17 mouse cellular contexts compared by ENCODE assay signal in genomic region chr1:62750408-62751008, GRCm38 (mm10). TPM values are rescaled to one million over a fixed set of nuclear protein-coding genes. Genes with fewer than 3 reads are reported as not detected.
DNase-seq lines count a peak whose midpoint lies in the region; ATAC-seq and TF ChIP-seq lines count a peak whose summit lies in the region.
"Had no signal": no experiment of that assay in that cellular context is flagged by ENCODE, and none has a peak within 500 bp of the region (broad histone marks: within the 10 kb centered on the region; RNA-seq: fewer than 3 reads in every experiment).

No protein-coding gene starts in this region.

- ATAC-seq in forebrain, postnatal 0 days, result peak; percentile 18
- ATAC-seq in forebrain, embryonic 16.5 days, result no peak
- no peak for ATAC-seq in kidney, embryonic 14.5 days (ENCODE audit: low FRiP score, low TSS enrichment)
- ATAC-seq in granulocyte monocyte progenitor cell, adult 5-6 weeks (replicated peaks; ENCODE audit: poor library complexity, severe bottlenecking), result peak; percentile 63
- ATAC-seq: activated CD4-positive, CD25-positive, alpha-beta regulatory T cell, adult 4 months had no signal

- 55% methylated on average over 5 of the region's 5 CpGs for WGBS in forebrain, postnatal 0 days
- WGBS in forebrain, embryonic 16.5 days, result 69% methylated on average over 5 of the region's 5 CpGs
- WGBS in kidney, embryonic 14.5 days, result 81% methylated on average over 5 of the region's 5 CpGs

- no peak overlapping the region for H3K4me3 ChIP-seq in forebrain, postnatal 0 days (ENCODE audit: low read depth, low read length)
- H3K4me3 ChIP-seq in forebrain, embryonic 16.5 days (replicated peaks; ENCODE audit: low read length), result no peak overlapping the region
- H3K4me3 ChIP-seq in kidney, embryonic 14.5 days (ENCODE audit: low read length), result no peak overlapping the region
- H3K4me3 ChIP-seq in CH12.LX (replicated peaks in 1 of 3; ENCODE audit: low read depth in 2 of 3, low read length in 2 of 3, poor library complexity in 1 of 3), result no peak overlapping the region
- H3K4me3 ChIP-seq: heart, embryonic 15.5 days; hindbrain, embryonic 15.5 days; limb, embryonic 15.5 days had no signal

- in situ Hi-C loops in CH12.LX (cut with MboI; ENCODE audit: low pct_ligation_motif_present, low pct_unique_long_range_greater_than_20kb, low sequenced_read_pairs), result no loop called here

- H3K79me2 ChIP-seq in CH12.LX (replicated peaks; ENCODE audit: control insufficient read depth, extremely low read depth, insufficient read depth, poor library complexity, severe bottlenecking), result no peaks in the 10 kb centered on the region

- peaks cover 5% of the 10 kb centered on the region; the same call in 1 of the 2 replicates for H3K36me3 ChIP-seq in forebrain, postnatal 0 days (ENCODE audit: insufficient read depth)
- H3K36me3 ChIP-seq in forebrain, embryonic 16.5 days (ENCODE audit: control insufficient read depth, insufficient read depth), result no peaks in the 10 kb centered on the region
- H3K36me3 ChIP-seq in kidney, embryonic 14.5 days (ENCODE audit: control insufficient read depth, insufficient read depth, low read length), result no peaks in the 10 kb centered on the region
- H3K36me3 ChIP-seq in CH12.LX (replicated peaks in 1 of 2; ENCODE audit: control insufficient read depth in 1 of 2, insufficient read depth in 1 of 2, low read length in 1 of 2), result peaks cover 27 to 77% of the 10 kb centered on the region in 2 experiments
- H3K36me3 ChIP-seq: heart, embryonic 15.5 days had no signal

- no peaks in the 10 kb centered on the region for H3K27me3 ChIP-seq in forebrain, postnatal 0 days (ENCODE audit: insufficient read depth, low read length)
- no peaks in the 10 kb centered on the region for H3K27me3 ChIP-seq in forebrain, embryonic 16.5 days (replicated peaks; ENCODE audit: control insufficient read depth, insufficient read depth, low read length)
- no peaks in the 10 kb centered on the region for H3K27me3 ChIP-seq in kidney, embryonic 14.5 days (ENCODE audit: control insufficient read depth, insufficient read depth, low read length)
- no peaks in the 10 kb centered on the region for H3K27me3 ChIP-seq in CH12.LX (replicated peaks)
- H3K27me3 ChIP-seq: heart, embryonic 15.5 days; hindbrain, embryonic 15.5 days; limb, embryonic 15.5 days had no signal

- peak; percentile 43 for DNase-seq in forebrain, postnatal 0 days
- DNase-seq in kidney, postnatal 10 days, result peak; percentile 14
- DNase-seq in CH12.LX (ENCODE audit: extremely low read depth), result no peak
- no peak for DNase-seq in adrenal gland, postnatal 10 days
- no peak for DNase-seq in spleen, postnatal 4 days (ENCODE audit: low spot score in 2 of 2)
- DNase-seq: B cell, adult 2 months; gastrocnemius, postnatal 10 days; thymus, postnatal 36 days had no signal

- TF ChIP-seq EP300 in CH12.LX (IDR thresholded peaks at IDR 0.05; ENCODE audit: low read length), result peak; percentile 50

- no peak overlapping the region for H3K9ac ChIP-seq in forebrain, postnatal 0 days
- H3K9ac ChIP-seq in forebrain, embryonic 16.5 days (replicated peaks; ENCODE audit: low read depth, low read length), result no peak overlapping the region
- no peak overlapping the region for H3K9ac ChIP-seq in kidney, embryonic 14.5 days (ENCODE audit: low read depth, low read length)
- no peak overlapping the region for H3K9ac ChIP-seq in CH12.LX (ENCODE audit: insufficient read depth, low read depth)
- H3K9ac ChIP-seq: heart, embryonic 15.5 days; hindbrain, embryonic 15.5 days; limb, embryonic 15.5 days had no signal

- TF ChIP-seq POLR2A in CH12.LX (IDR thresholded peaks at IDR 0.05; ENCODE audit: low read depth, low read length), result no peak

- TF ChIP-seq CTCF in forebrain, postnatal 0 days (IDR thresholded peaks at IDR 0.05; ENCODE audit: low read depth), result no peak
- no peak for TF ChIP-seq CTCF in CH12.LX (conservative IDR thresholded peaks at IDR 0.05 in 1 of 2, IDR thresholded peaks at IDR 0.05 in 1 of 2; ENCODE audit: low read depth in 2 of 2, low read length in 2 of 2)

- no peaks in the 10 kb centered on the region for H3K9me3 ChIP-seq in forebrain, postnatal 0 days (ENCODE audit: low read length)
- H3K9me3 ChIP-seq in forebrain, embryonic 16.5 days (ENCODE audit: control insufficient read depth, low read length), result no peaks in the 10 kb centered on the region
- no peaks in the 10 kb centered on the region for H3K9me3 ChIP-seq in kidney, embryonic 14.5 days (ENCODE audit: control insufficient read depth, low read length)
- no peaks in the 10 kb centered on the region for H3K9me3 ChIP-seq in CH12.LX (replicated peaks; ENCODE audit: low read length)
- H3K9me3 ChIP-seq: heart, embryonic 15.5 days; hindbrain, embryonic 15.5 days; limb, embryonic 15.5 days had no signal

- peaks cover 20% of the 10 kb centered on the region for H3K4me1 ChIP-seq in forebrain, postnatal 0 days (ENCODE audit: insufficient read depth)
- H3K4me1 ChIP-seq in forebrain, embryonic 16.5 days (replicated peaks; ENCODE audit: control insufficient read depth, insufficient read depth, low read length), result peaks cover 28% of the 10 kb centered on the region
- H3K4me1 ChIP-seq in kidney, embryonic 14.5 days (ENCODE audit: control insufficient read depth, insufficient read depth, low read length), result peaks cover 16% of the 10 kb centered on the region; the same call in 1 of the 2 replicates
- H3K4me1 ChIP-seq in CH12.LX (ENCODE audit: control insufficient read depth in 1 of 2, insufficient read depth in 2 of 2), result peaks cover 14 to 48% of the 10 kb centered on the region in 2 experiments

- no peak for TF ChIP-seq RAD21 in CH12.LX (IDR thresholded peaks at IDR 0.05; ENCODE audit: low read depth, low read length)

- no peak overlapping the region for H3K4me2 ChIP-seq in forebrain, postnatal 0 days (ENCODE audit: low read depth)
- H3K4me2 ChIP-seq in forebrain, embryonic 16.5 days (ENCODE audit: low read length), result no peak overlapping the region
- no peak overlapping the region for H3K4me2 ChIP-seq in kidney, embryonic 14.5 days (replicated peaks; ENCODE audit: low read depth, low read length)
- H3K4me2 ChIP-seq in CH12.LX (ENCODE audit: insufficient read depth, low read depth, poor library complexity, severe bottlenecking), result no peak overlapping the region

- dilution Hi-C loops in CH12.LX (cut with MboI; ENCODE audit: extremely low pct_ligation_motif_present, extremely low pct_unique_long_range_greater_than_20kb, low sequenced_read_pairs), result no loop called here

- peak overlapping the region; percentile 31; the same call in 1 of the 2 replicates for H3K27ac ChIP-seq in forebrain, postnatal 0 days (ENCODE audit: low read depth, low read length)
- H3K27ac ChIP-seq in forebrain, embryonic 16.5 days (ENCODE audit: low read length), result no peak overlapping the region; the same call in 1 of the 2 replicates
- no peak overlapping the region for H3K27ac ChIP-seq in kidney, embryonic 14.5 days (ENCODE audit: low read depth, low read length)
- H3K27ac ChIP-seq in CH12.LX (ENCODE audit: insufficient read depth, low read depth), result no peak overlapping the region
- H3K27ac ChIP-seq: heart, embryonic 15.5 days; kidney, postnatal 0 days had no signal

TF ChIP-seq in CH12.LX, 34 proteins besides CTCF, POLR2A, EP300 and RAD21:
- no peak for TF ChIP-seq SIN3A (IDR thresholded peaks at IDR 0.05; ENCODE audit: low read length)
- no peak for TF ChIP-seq KAT2A (IDR thresholded peaks at IDR 0.05; ENCODE audit: insufficient replicate concordance, low read length)
- 0 out of 2 replicates have a peak, but pooled peaks have one; percentile 5 for TF ChIP-seq ZNF384 (IDR thresholded peaks at IDR 0.05; ENCODE audit: low read depth, low read length)
- no peak for TF ChIP-seq ELF1 (IDR thresholded peaks at IDR 0.05; ENCODE audit: low read depth, low read length)
- TF ChIP-seq MEF2A (IDR thresholded peaks at IDR 0.05; ENCODE audit: borderline replicate concordance, low read depth, low read length), result no peak

RNA-seq across cellular contexts. Expression of gene Nrp2, which starts 47.4 kb away (rescaled TPM):
- 63.2 and 120 TPM in 2 replicates for total RNA-seq in forebrain, postnatal 0 days (2014; rRNA removed)
- polyA plus RNA-seq in forebrain, postnatal 0 days (2015; fragmentation: Nextera tagmentation; extraction: Ambion mirVana), result 16.1 and 31.6 TPM in 2 replicates
- 31.1 and 43.9 TPM in 2 replicates for polyA plus RNA-seq in forebrain, embryonic 16.5 days (2015; fragmentation: Nextera tagmentation; extraction: Ambion mirVana)
- 5.5 and 7.1 TPM in 2 replicates for polyA plus RNA-seq in kidney, embryonic 14.5 days (2014; fragmentation: Nextera tagmentation; extraction: Ambion mirVana)
- total RNA-seq in CH12.LX (2012; rRNA removed), result 15.6 and 17.3 TPM in 2 replicates
- total RNA-seq in CH12.LX (2014; rRNA removed), result 15.7 and 16.4 TPM in 2 replicates
- polyA plus RNA-seq in CH12.LX (2012; ENCODE audit: insufficient read length, low read depth), result 22.9 and 24.4 TPM in 2 replicates
- 2.1 and 2.5 TPM in 2 replicates for total RNA-seq in granulocyte monocyte progenitor cell, adult 5-6 weeks (2014; fragmentation: Nextera tagmentation)
- 2.4 and 3.1 TPM in 2 replicates for total RNA-seq in granulocyte monocyte progenitor cell, adult 5-6 weeks (2017)
- total RNA-seq in adrenal gland, postnatal 10 days (2021), result 10 to 100 TPM; 43.2 to 58.5 TPM
- total RNA-seq: MEL had no signal

Comparison
In these comparisons a context has a peak if more than half of its experiments do, and no peak if none do; other contexts are left out.
1. ATAC-seq: peak in forebrain, postnatal 0 days (single experiment) and granulocyte monocyte progenitor cell, adult 5-6 weeks (single experiment); none in forebrain, embryonic 16.5 days (single experiment) and kidney, embryonic 14.5 days (single experiment).
2. DNase-seq: peak in forebrain, postnatal 0 days (single experiment) and kidney, postnatal 10 days (single experiment); none in CH12.LX (single experiment), adrenal gland, postnatal 10 days (single experiment) and spleen, postnatal 4 days (0 of 2).
3. RNA of gene Nrp2, which starts 47.4 kb away (total RNA-seq): 63.2 to 120 TPM in forebrain, postnatal 0 days, 43.2 to 58.5 TPM in adrenal gland, postnatal 10 days and 15.6 to 17.3 TPM in CH12.LX; 2.1 to 3.1 TPM in granulocyte monocyte progenitor cell, adult 5-6 weeks; every median in the first group is over 4 times any median in the second.